23 mouse cellular contexts compared by ENCODE assay signal in the genomic region with DNA sequence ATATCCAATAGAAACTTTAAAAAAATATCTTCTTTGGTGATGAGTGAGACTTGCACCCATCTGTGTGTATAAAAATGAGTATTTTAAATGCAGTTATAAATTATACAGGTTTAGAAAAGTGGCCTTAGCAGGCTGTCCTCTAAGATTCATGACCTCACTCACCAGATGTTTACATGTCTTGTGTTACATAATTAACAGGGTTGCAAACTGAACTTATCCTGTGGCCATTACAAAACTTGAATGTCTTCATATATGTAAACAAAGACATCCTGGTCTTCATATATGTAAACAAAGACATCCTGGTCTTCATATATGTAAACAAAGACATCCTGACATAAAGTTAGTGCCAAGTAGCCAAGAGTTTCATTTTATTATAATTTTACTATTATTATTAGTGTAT.
DNase-seq lines count a peak whose midpoint lies in the region; ATAC-seq and TF ChIP-seq lines count a peak whose summit lies in the region.
"Had no signal": no experiment of that assay in that cellular context is flagged by ENCODE, and none has a peak within 500 bp of the region (broad histone marks: within the 10 kb centered on the region; RNA-seq: fewer than 3 reads in every experiment).

No protein-coding gene starts in this region.

- no peak overlapping the region for H3K27ac ChIP-seq in lung, embryonic 14.5 days (ENCODE audit: low read depth)
- no peak overlapping the region for H3K27ac ChIP-seq in lung, embryonic 16.5 days (ENCODE audit: low read length)
- no peak overlapping the region for H3K27ac ChIP-seq in stomach, embryonic 14.5 days (ENCODE audit: low read length)
- no peak overlapping the region for H3K27ac ChIP-seq in stomach, postnatal 0 days (replicated peaks)
- H3K27ac ChIP-seq: embryonic facial prominence, embryonic 13.5 days; embryonic facial prominence, embryonic 15.5 days; forebrain, embryonic 10.5 days; forebrain, embryonic 12.5 days had no signal

- no peak overlapping the region for H3K9ac ChIP-seq in lung, embryonic 14.5 days
- no peak overlapping the region for H3K9ac ChIP-seq in lung, embryonic 16.5 days (ENCODE audit: low read length)
- H3K9ac ChIP-seq in stomach, embryonic 14.5 days (replicated peaks; ENCODE audit: low read depth, low read length), result no peak overlapping the region
- no peak overlapping the region for H3K9ac ChIP-seq in stomach, postnatal 0 days (ENCODE audit: low read length)
- H3K9ac ChIP-seq: embryonic facial prominence, embryonic 13.5 days; embryonic facial prominence, embryonic 15.5 days; forebrain, embryonic 12.5 days had no signal

- no peaks in the 10 kb centered on the region for H3K36me3 ChIP-seq in lung, embryonic 14.5 days (ENCODE audit: insufficient read depth)
- H3K36me3 ChIP-seq in lung, embryonic 16.5 days (ENCODE audit: control insufficient read depth, insufficient read depth, low read length), result no peaks in the 10 kb centered on the region
- no peaks in the 10 kb centered on the region for H3K36me3 ChIP-seq in stomach, embryonic 14.5 days (ENCODE audit: control insufficient read depth, insufficient read depth, low read length)
- no peaks in the 10 kb centered on the region for H3K36me3 ChIP-seq in stomach, postnatal 0 days (ENCODE audit: control insufficient read depth, insufficient read depth, low read length)
- H3K36me3 ChIP-seq: embryonic facial prominence, embryonic 13.5 days; embryonic facial prominence, embryonic 15.5 days; forebrain, embryonic 10.5 days; forebrain, embryonic 12.5 days had no signal

- H3K27me3 ChIP-seq in lung, embryonic 14.5 days (ENCODE audit: insufficient read depth, low read length), result no peaks in the 10 kb centered on the region
- no peaks in the 10 kb centered on the region for H3K27me3 ChIP-seq in lung, embryonic 16.5 days (ENCODE audit: control insufficient read depth, insufficient read depth, low read depth, low read length)
- no peaks in the 10 kb centered on the region for H3K27me3 ChIP-seq in stomach, embryonic 14.5 days (ENCODE audit: control insufficient read depth, insufficient read depth, low read length)
- no peaks in the 10 kb centered on the region for H3K27me3 ChIP-seq in stomach, postnatal 0 days (ENCODE audit: control insufficient read depth, insufficient read depth, low read length)
- H3K27me3 ChIP-seq: embryonic facial prominence, embryonic 13.5 days; embryonic facial prominence, embryonic 15.5 days; forebrain, embryonic 12.5 days had no signal

- no peak overlapping the region for H3K4me3 ChIP-seq in lung, embryonic 14.5 days (ENCODE audit: low read depth, low read length)
- no peak overlapping the region for H3K4me3 ChIP-seq in lung, adult 2 months (replicated peaks; ENCODE audit: extremely low read depth, low read depth, low read length)
- H3K4me3 ChIP-seq in lung, embryonic 16.5 days (ENCODE audit: low read length), result no peak overlapping the region
- no peak overlapping the region for H3K4me3 ChIP-seq in stomach, embryonic 14.5 days (ENCODE audit: low read depth, low read length)
- H3K4me3 ChIP-seq in stomach, postnatal 0 days (ENCODE audit: low read depth, low read length), result no peak overlapping the region
- H3K4me3 ChIP-seq: embryonic facial prominence, embryonic 13.5 days; embryonic facial prominence, embryonic 15.5 days; erythroblast, embryonic 14.5 days; forebrain, embryonic 10.5 days; forebrain, embryonic 12.5 days had no signal

- TF ChIP-seq POLR2A in lung, adult 2 months (IDR thresholded peaks at IDR 0.05; ENCODE audit: borderline replicate concordance, extremely low read depth, low read depth, low read length), result no peak

- DNase-seq in lung, embryonic 14.5 days, result peak; percentile 65
- no peak for DNase-seq in lung, adult 2 months
- no peak for DNase-seq in lung, postnatal 4 days
- DNase-seq in stomach, postnatal 0 days (ENCODE audit: low spot score), result no peak
- DNase-seq in frontal cortex, postnatal 10 days (ENCODE audit: low spot score in 2 of 2), result no peak
- DNase-seq: adrenal gland, adult 2 months; adrenal gland, postnatal 10 days; adrenal gland, postnatal 25 days; cerebellum, adult 11 months; cerebellum, adult 18-20 months; cerebellum, adult 8-10 months; cerebellum, adult 9-11 months; cerebellum, postnatal 14 days; cerebellum, postnatal 36 days; embryo, embryonic 11 days had no signal

- TF ChIP-seq CTCF in lung, embryonic 14.5 days (IDR thresholded peaks at IDR 0.05; ENCODE audit: low read depth), result no peak
- no peak for TF ChIP-seq CTCF in lung, adult 2 months (IDR thresholded peaks at IDR 0.05; ENCODE audit: insufficient read depth, low read length)
- no peak for TF ChIP-seq CTCF in stomach, postnatal 0 days (IDR thresholded peaks at IDR 0.05; ENCODE audit: low read depth)

- H3K9me3 ChIP-seq in lung, embryonic 14.5 days (ENCODE audit: low read depth, low read length), result no peaks in the 10 kb centered on the region
- H3K9me3 ChIP-seq in lung, embryonic 16.5 days (ENCODE audit: control insufficient read depth, low read length), result no peaks in the 10 kb centered on the region
- no peaks in the 10 kb centered on the region for H3K9me3 ChIP-seq in stomach, embryonic 14.5 days (ENCODE audit: control insufficient read depth, low read depth, low read length)
- H3K9me3 ChIP-seq in stomach, postnatal 0 days (ENCODE audit: control insufficient read depth, low read length), result no peaks in the 10 kb centered on the region
- H3K9me3 ChIP-seq: embryonic facial prominence, embryonic 13.5 days; embryonic facial prominence, embryonic 15.5 days; forebrain, embryonic 10.5 days; forebrain, embryonic 12.5 days had no signal

- TF ChIP-seq EP300 in stomach, postnatal 0 days (optimal IDR thresholded peaks at IDR 0.05), result no peak

- H3K4me1 ChIP-seq in lung, embryonic 14.5 days (ENCODE audit: insufficient read depth), result no peaks in the 10 kb centered on the region
- no peaks in the 10 kb centered on the region for H3K4me1 ChIP-seq in lung, adult 2 months (ENCODE audit: control insufficient read depth, insufficient read depth, low read length)
- H3K4me1 ChIP-seq in lung, embryonic 16.5 days (replicated peaks; ENCODE audit: control insufficient read depth, insufficient read depth, low read length), result no peaks in the 10 kb centered on the region
- no peaks in the 10 kb centered on the region for H3K4me1 ChIP-seq in stomach, embryonic 14.5 days (ENCODE audit: control insufficient read depth, insufficient read depth, low read length)
- H3K4me1 ChIP-seq in stomach, postnatal 0 days (replicated peaks; ENCODE audit: control insufficient read depth, insufficient read depth), result no peaks in the 10 kb centered on the region
- H3K4me1 ChIP-seq: embryonic facial prominence, embryonic 13.5 days; embryonic facial prominence, embryonic 15.5 days; forebrain, embryonic 10.5 days; forebrain, embryonic 12.5 days had no signal

- peak; percentile 89 for ATAC-seq in lung, embryonic 14.5 days (ENCODE audit: insufficient read depth)
- ATAC-seq in lung, embryonic 16.5 days (ENCODE audit: low read depth), result peak; percentile 71
- peak; percentile 42; the same call in 1 of the 2 replicates for ATAC-seq in stomach, embryonic 14.5 days (ENCODE audit: insufficient number of reproducible peaks, insufficient read depth, low FRiP score, low read depth)
- no peak for ATAC-seq in stomach, postnatal 0 days (ENCODE audit: low FRiP score, low TSS enrichment)
- ATAC-seq: forebrain, embryonic 14.5 days had no signal

- no peak overlapping the region for H3K4me2 ChIP-seq in lung, embryonic 14.5 days
- H3K4me2 ChIP-seq in lung, embryonic 16.5 days (ENCODE audit: low read depth, low read length), result no peak overlapping the region
- H3K4me2 ChIP-seq in stomach, embryonic 14.5 days (replicated peaks; ENCODE audit: low read depth, low read length), result no peak overlapping the region
- H3K4me2 ChIP-seq in stomach, postnatal 0 days (replicated peaks; ENCODE audit: low read depth), result no peak overlapping the region
- H3K4me2 ChIP-seq: embryonic facial prominence, embryonic 13.5 days; embryonic facial prominence, embryonic 15.5 days; forebrain, embryonic 12.5 days had no signal
